Mouse (Mus musculus) brain, embryonic 14.5 days (tissue): Measurements from ENCODE around the gene Bdnf.

Source experiments
- CTCF ChIP-seq: fragments of 200-500 bp; IDR thresholded peaks from 2 replicates; pipeline ENCODE4 v1.5.1; 2012; ENCODE audit warnings: inconsistent platforms, mild to moderate bottlenecking, moderate library complexity, borderline replicate concordance; ENCODE audit not compliant: insufficient read depth, insufficient read length; ENCODE audit errors: extremely low read depth
- POLR2A ChIP-seq: fragments of 200-500 bp; IDR thresholded peaks from 2 replicates; pipeline ENCODE4 v1.6.1; 2012; ENCODE audit warnings: mild to moderate bottlenecking, inconsistent platforms, borderline replicate concordance; ENCODE audit not compliant: poor library complexity, insufficient read depth, insufficient read length, severe bottlenecking; ENCODE audit errors: extremely low read depth

GRCm38 (mm10) chr2:109733201-109734039 is 58.9 kb downstream of the Bdnf start:
- TF ChIP-seq CTCF (no peak), POLR2A (no peak)
